In the genomic region with DNA sequence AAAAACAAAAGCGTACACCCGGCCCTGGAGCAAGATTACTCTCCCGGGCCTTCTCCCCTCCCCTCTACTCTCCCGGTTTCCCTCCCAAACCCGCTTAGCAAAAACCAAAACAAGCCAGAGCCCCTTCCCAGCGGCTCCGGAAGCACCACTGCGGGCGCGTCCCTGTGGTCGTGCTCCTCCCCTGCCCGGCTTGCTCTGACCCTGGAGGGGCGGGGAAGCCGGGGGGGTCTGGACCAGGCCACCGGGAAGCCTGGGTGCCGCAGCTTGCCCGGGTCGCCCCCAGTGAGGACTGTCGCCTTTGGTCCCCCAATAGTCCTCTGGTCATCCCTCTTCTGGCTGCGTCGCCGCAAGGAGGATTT, we compare ENCODE assay signal across 8 mouse cellular contexts. TPM values are rescaled to one million over a fixed set of nuclear protein-coding genes. Genes with fewer than 3 reads are reported as not detected.
DNase-seq lines count a peak whose midpoint lies in the region; ATAC-seq and TF ChIP-seq lines count a peak whose summit lies in the region.

No protein-coding gene starts in this region.

- DNase-seq in left cerebral cortex, adult 2 months (ENCODE audit: extremely low spot score in 1 of 2, low spot score in 2 of 2): peak in 1 of 2 experiments; percentile 12
- no peak for DNase-seq in left cerebral cortex, adult 9 months (ENCODE audit: low spot score in 2 of 2)
- peak; percentile 81 for DNase-seq in kidney, postnatal 10 days
- DNase-seq in lung, postnatal 25 days (ENCODE audit: low spot score): peak; percentile 53
- DNase-seq in skeletal muscle tissue, adult 2 months (ENCODE audit: low read depth, low spot score): peak; percentile 7
- no peak for DNase-seq in c-Kit-positive CD71-positive TER-119-positive erythroid progenitor cells, embryonic 14.5 days (ENCODE audit: low spot score)

- H3K4me2 ChIP-seq in embryonic facial prominence, embryonic 15.5 days (replicated peaks): peak overlapping the region; percentile 86
- peak overlapping the region; percentile 97 for H3K4me2 ChIP-seq in heart, embryonic 16.5 days (ENCODE audit: low read depth, low read length)

- H3K9me3 ChIP-seq in embryonic facial prominence, embryonic 15.5 days (replicated peaks): no peaks in the 10 kb centered on the region
- no peaks in the 10 kb centered on the region for H3K9me3 ChIP-seq in heart, embryonic 16.5 days (replicated peaks; ENCODE audit: control insufficient read depth, low read length)

- WGBS in embryonic facial prominence, embryonic 15.5 days: under 1% methylated on average over 22 of the region's 22 CpGs
- WGBS in heart, embryonic 16.5 days: under 1% methylated on average over 22 of the region's 22 CpGs

- H3K27ac ChIP-seq in left cerebral cortex, adult 2 months: peak overlapping the region; percentile 72
- H3K27ac ChIP-seq in embryonic facial prominence, embryonic 15.5 days (replicated peaks): peak overlapping the region; percentile 94
- peak overlapping the region; percentile 91 for H3K27ac ChIP-seq in heart, embryonic 16.5 days (ENCODE audit: low read length)

- intact Hi-C loops in left cerebral cortex, adult 2 months (cut with DNase I): no loop called here

- no peaks in the 10 kb centered on the region for H3K27me3 ChIP-seq in embryonic facial prominence, embryonic 15.5 days
- no peaks in the 10 kb centered on the region for H3K27me3 ChIP-seq in heart, embryonic 16.5 days (ENCODE audit: control insufficient read depth, insufficient read depth, low read length)

- H3K9ac ChIP-seq in embryonic facial prominence, embryonic 15.5 days: peak overlapping the region; percentile 66
- peak overlapping the region; percentile 89 for H3K9ac ChIP-seq in heart, embryonic 16.5 days (ENCODE audit: low read length)

- ATAC-seq in embryonic facial prominence, embryonic 15.5 days (ENCODE audit: insufficient number of reproducible peaks, low FRiP score, low TSS enrichment, low read depth): peak; percentile 76
- peak; percentile 68 for ATAC-seq in heart, embryonic 16.5 days (replicated peaks; ENCODE audit: extremely low read depth, insufficient read depth, low FRiP score)

- H3K4me3 ChIP-seq in left cerebral cortex, adult 2 months: peak overlapping the region; percentile 71
- peak overlapping the region; percentile 76 for H3K4me3 ChIP-seq in embryonic facial prominence, embryonic 15.5 days (replicated peaks)
- H3K4me3 ChIP-seq in heart, embryonic 16.5 days (ENCODE audit: low read length): peak overlapping the region; percentile 75

- H3K4me1 ChIP-seq in embryonic facial prominence, embryonic 15.5 days: 0 out of 2 replicates have a peak, but pooled peaks cover 10% of the 10 kb centered on the region
- H3K4me1 ChIP-seq in heart, embryonic 16.5 days (ENCODE audit: control insufficient read depth, insufficient read depth, low read length): no peaks in the 10 kb centered on the region

- H3K36me3 ChIP-seq in embryonic facial prominence, embryonic 15.5 days: no peaks in the 10 kb centered on the region
- H3K36me3 ChIP-seq in heart, embryonic 16.5 days (ENCODE audit: control insufficient read depth, insufficient read depth): no peaks in the 10 kb centered on the region

- no peak for TF ChIP-seq CTCF in left cerebral cortex, adult 2 months (IDR thresholded peaks at IDR 0.05)

RNA-seq across cellular contexts. Expression of a gene that starts 0.8 kb away (rescaled TPM):
- 10 to 100 TPM; 15.6 to 21.1 TPM for total RNA-seq in left cerebral cortex, adult 2 months (2021)
- 5.0 and 6.1 TPM in 2 replicates for polyA plus RNA-seq in embryonic facial prominence, embryonic 15.5 days (2015; fragmentation: Nextera tagmentation; extraction: Ambion mirVana)
- polyA plus RNA-seq in heart, embryonic 16.5 days (2015; fragmentation: Nextera tagmentation; extraction: Ambion mirVana): 2.3 and 3.8 TPM in 2 replicates

Comparison
In these comparisons a context has a peak if more than half of its experiments do, and no peak if none do; other contexts are left out.
1. DNase-seq: peak in kidney, postnatal 10 days (single experiment), lung, postnatal 25 days (single experiment) and skeletal muscle tissue, adult 2 months (single experiment); none in left cerebral cortex, adult 9 months (0 of 2) and c-Kit-positive CD71-positive TER-119-positive erythroid progenitor cells, embryonic 14.5 days (single experiment).
2. Peak in every context shown above with its lines, with median percentiles within 50 percentile points of each other: H3K27ac ChIP-seq and H3K4me3 ChIP-seq.